Mouse (Mus musculus): ENCODE data around the gene Tmem59.

DNA sequence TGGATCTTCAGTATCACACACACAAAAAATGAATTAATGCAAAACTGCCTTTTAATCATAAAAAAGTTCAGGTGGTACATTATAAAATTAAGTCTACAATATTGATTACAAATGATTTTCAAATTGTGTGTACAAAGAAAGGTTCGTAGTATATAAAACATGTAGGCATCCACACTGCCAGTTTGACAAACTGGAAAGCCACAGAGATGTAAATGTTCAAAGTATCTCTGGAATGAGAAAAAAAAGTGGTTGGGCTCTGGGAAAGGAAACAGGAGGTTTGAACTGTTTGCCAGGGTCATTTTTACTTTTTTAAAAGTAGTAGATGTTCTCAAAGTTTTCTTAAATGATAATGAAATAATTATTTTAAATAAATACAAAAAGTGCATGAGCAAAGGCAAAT lies 67.8 kb downstream of the Tmem59 start:
- no peak for TF ChIP-seq CTCF (IDR thresholded peaks at IDR 0.05; ENCODE audit: borderline replicate concordance, extremely low read depth, insufficient read depth, insufficient read length)
- no peak for TF ChIP-seq POLR2A (IDR thresholded peaks at IDR 0.05; ENCODE audit: borderline replicate concordance, extremely low read depth, insufficient read depth, insufficient read length, poor library complexity, severe bottlenecking)

Measured in brain, embryonic 14.5 days (tissue).